Mouse (Mus musculus) ovary, adult 10 weeks (tissue): ENCODE results near the gene Rps6ka6. TPM values are rescaled to one million over a fixed set of nuclear protein-coding genes. Genes with fewer than 3 reads are reported as not detected.

Experiments
- polyA plus RNA-seq: library from polyadenylated mRNA; stranded (reverse); fragments of 350-450 nt; fragmentation: Illumina TruSeq; extraction: RNeasy Lipid Tissue Mini Kit (QIAGEN cat#74804); gene quantifications from one replicate; pipeline ENCODE4 v1.2.3, GENCODE M21; 2014

Gene Rps6ka6
- polyA plus RNA-seq: 29.4 TPM

GRCm38 (mm10) chrX:111537859-111538258 is at the start of gene Rps6ka6:
Gene Rps6ka6, minus strand, starts transcription at chrX:111537959.

Other genes starting within 250 kb of the Rps6ka6 start
- gene Hdx, start 159.1 kb upstream of the Rps6ka6 start, polyA plus RNA-seq: 5.6 TPM